Mouse (Mus musculus) left cerebral cortex, adult 2 months (tissue): ENCODE measurements around the gene Ddc. TPM values are rescaled to one million over a fixed set of nuclear protein-coding genes. Genes with fewer than 3 reads are reported as not detected.

Experiments used
- DNase-seq, 2 experiments: peaks; one replicate each; pipeline ENCODE4 v3.0.0; 2021 to 2022; ENCODE audit warnings: low spot score in 2 of 2, mixed read lengths in 1 of 2; ENCODE audit errors: extremely low spot score in 1 of 2
- H3K27ac ChIP-seq: fragments of 200-600 bp; 2 replicates; pipeline ENCODE4 v1.8.1; 2022
- H3K4me3 ChIP-seq: fragments of 200-600 bp; 2 replicates; pipeline ENCODE4 v1.8.1; 2022
- CTCF ChIP-seq: fragments of 200-600 bp; IDR thresholded peaks from 2 replicates; pipeline ENCODE4 v1.8.1; 2022; ENCODE audit warnings: antibody characterized with exemption, mild to moderate bottlenecking, moderate library complexity
- intact Hi-C: fragments of 180-260 bp; cut with DNase I; formaldehyde crosslinking; loops from one replicate; pipeline ENCODE4 v1.15.1; 2025
- total RNA-seq, 2 experiments: library from RNA; stranded (reverse); gene quantifications; 2 replicates each; pipeline ENCODE4 v1.2.3; 2021

Ddc gene
- total RNA-seq, 2 experiments from 2014 or later, result 3.6 to 5.8 TPM

DNA sequence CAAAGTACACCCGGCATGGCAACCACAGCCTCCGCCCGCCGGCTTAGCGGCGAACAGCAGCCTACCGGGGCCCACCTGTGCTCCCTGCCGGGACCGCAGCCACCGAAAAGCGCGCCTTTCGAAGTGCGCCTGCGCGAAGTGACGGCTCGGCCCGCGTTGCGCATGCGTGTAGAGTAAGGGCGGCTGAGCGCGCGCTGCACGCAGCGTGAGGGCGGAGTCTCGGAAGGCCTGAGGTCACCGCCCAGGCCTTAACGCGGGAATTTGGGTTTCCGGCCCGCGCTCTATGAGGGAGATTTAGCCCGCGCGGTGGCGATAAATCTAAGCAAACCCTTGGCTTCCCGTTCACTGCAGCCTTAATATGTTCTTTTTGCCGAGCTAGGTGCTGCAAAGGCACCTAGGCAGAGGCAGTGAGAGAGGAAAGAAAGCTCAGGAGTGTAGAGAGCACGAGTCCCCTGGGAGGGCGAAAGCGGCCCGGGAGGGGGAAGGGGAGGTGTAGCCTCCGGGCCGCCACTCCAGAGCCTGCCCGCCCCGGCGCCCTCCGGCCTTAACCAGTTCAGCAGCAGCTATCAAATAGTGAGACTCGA is 89.0 kb downstream of the Ddc start, which contains the start of gene Fignl1:
Gene Fignl1 (minus strand): TSS at position 143 of the 584 bp plus-strand sequence.
- H3K27ac ChIP-seq, result peak within 1 kb of the TSS; percentile 70
- peak; percentile 95 to 98 for DNase-seq
- peak within 1 kb of the TSS; percentile 59 for H3K4me3 ChIP-seq
- intact Hi-C loops, result no loop called here
- TF ChIP-seq CTCF, result peak; percentile 40

DNA sequence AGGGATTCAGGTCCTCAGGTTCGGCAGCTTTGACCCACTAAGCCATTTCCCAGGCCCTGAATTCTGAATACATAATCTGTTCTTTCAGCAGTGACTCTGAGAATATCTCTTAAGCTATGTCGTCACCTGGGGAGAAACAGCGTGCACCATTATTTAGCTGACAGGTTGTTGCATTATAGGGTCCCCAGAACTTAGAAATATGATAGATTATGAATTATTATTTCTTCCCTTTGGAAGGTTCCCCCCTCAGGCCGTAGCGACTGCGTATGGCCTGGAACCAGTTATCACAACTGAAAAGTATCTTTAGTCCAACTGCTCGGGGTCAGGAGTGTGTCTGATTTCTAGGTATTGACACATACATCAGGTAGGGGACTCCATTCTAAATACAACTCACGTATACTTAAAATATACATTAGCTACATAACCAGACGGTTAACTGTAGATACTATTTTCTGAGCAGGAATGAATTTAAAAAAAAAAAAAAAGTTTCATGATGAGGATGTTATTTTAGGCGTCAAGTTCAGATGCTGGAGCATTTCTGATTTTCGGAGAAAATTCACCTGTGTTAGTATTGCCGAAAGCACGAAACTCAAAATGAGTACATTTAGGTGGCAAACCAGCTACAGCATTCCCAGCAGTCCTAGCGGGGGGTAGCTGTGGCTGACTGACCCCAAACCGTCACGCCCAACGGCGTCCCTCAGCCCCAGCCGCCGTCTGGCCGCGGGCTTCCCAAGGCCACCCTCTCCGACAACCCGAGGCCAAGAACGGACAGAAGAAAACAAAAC is 89.7 kb downstream of the Ddc start:
- DNase-seq, result no peak
- TF ChIP-seq CTCF, result no peak
- no peak overlapping the region for H3K27ac ChIP-seq
- intact Hi-C loops, result no loop called here
- H3K4me3 ChIP-seq, result peak overlapping the region; percentile 59

DNA sequence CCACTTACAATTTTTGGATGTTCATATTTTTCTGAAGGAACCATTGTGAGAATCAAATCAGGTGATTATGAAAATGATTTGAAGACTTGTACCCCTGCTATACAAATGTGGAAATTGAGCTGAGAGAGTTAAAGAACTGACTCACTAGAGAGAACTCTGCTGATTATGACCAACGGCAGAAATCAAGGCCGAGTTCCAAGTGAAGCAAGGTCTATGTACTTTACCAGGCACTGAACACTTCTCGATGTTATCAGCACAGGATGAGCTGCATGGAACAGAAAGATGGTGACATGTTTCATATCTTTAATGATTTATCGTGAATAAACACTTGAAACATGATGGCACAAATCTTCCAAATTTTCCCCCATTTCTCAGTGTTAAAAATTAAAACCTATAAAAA is 92.0 kb downstream of the Ddc start:
- intact Hi-C loops, result no loop called here
- no peak overlapping the region for H3K27ac ChIP-seq
- no peak for DNase-seq
- no peak for TF ChIP-seq CTCF
- H3K4me3 ChIP-seq, result no peak overlapping the region

DNA sequence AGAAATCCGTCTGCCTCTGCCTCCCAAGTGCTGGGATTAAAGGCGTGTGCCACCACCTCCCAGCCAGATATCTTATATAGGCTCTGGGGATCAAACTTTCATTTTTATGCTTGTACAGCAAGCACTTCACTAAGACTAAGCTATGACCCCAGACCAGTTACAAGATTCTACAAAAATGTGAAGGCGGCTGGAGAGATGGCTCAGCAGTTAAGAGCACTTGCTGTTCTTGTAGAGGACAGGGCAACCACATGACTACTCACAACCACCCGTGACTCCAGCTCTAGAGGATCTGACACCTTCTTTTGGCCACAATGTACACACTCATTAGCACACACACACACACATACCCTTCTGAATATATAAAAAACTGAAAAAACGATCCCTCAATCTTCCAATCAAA is 93.5 kb downstream of the Ddc start:
- Histone ChIP-seq H3K27ac (no peak overlapping the region), H3K4me3 (no peak overlapping the region)
- TF ChIP-seq CTCF, result no peak
- no peak for DNase-seq
- intact Hi-C loops, result no loop called here

DNA sequence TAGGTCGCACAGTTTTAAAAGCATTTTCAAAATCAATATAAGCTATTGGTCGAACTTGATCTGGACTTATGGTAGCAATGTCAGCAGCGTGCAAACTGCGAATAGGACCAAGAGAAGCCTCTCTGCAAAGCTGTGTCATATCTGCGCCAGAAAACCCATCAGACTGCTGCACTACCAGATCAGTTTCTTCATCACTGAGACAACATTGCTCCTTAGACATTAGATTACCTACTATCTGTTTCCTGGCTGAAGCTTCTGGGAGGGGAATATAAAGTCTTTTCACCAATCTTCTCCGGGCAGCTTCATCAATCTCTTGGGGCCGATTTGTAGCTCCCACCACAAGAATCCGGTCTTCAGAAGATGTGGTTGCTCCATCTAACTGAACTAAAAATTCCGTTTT is 96.9 kb downstream of the Ddc start:
- intact Hi-C loops, result no loop called here
- no peak for DNase-seq
- TF ChIP-seq CTCF, result no peak
- Histone ChIP-seq H3K4me3 (no peak overlapping the region), H3K27ac (no peak overlapping the region)

DNA sequence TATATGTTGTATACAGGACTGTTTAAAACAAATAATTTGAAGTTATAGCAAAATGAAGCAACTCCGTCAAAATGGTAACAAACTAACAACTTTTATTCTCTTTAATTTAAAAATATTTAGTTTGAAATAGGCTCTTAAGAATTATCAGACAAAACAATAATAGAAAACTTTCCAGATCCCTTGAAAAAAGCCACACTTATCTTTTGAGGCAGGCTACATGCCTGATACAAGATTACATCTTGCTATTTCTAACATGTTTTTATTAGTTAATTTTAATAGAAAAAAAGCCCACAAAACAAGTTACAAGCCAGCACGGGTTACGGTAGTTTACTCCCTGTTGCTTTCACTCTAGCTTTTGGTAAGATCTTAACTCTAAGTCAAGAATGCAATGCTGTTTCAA is 97.6 kb downstream of the Ddc start:
- TF ChIP-seq CTCF, result no peak
- intact Hi-C loops, result no loop called here
- no peak overlapping the region for H3K4me3 ChIP-seq
- no peak for DNase-seq
- H3K27ac ChIP-seq, result no peak overlapping the region

DNA sequence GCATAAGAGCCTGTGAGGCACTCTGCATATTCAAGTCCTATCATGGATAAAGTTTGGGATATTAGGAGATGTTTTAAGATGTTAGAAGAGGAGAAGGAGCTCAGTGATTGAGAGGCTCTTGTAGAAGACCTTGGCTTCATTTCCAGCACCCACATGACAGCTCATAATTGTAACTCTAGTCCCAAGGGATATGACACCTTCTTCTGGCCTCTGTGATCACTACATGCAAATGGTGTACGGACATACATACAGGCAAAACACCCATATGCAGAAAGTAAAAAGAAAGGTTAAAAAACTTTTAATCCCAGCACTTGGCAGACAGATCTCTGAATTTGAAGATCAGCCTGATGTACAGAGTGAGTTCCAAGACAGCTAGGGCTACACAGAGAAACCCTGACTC is 99.3 kb downstream of the Ddc start:
- DNase-seq, result no peak
- intact Hi-C loops, result no loop called here
- Histone ChIP-seq H3K27ac (no peak overlapping the region), H3K4me3 (no peak overlapping the region)
- TF ChIP-seq CTCF, result no peak

DNA sequence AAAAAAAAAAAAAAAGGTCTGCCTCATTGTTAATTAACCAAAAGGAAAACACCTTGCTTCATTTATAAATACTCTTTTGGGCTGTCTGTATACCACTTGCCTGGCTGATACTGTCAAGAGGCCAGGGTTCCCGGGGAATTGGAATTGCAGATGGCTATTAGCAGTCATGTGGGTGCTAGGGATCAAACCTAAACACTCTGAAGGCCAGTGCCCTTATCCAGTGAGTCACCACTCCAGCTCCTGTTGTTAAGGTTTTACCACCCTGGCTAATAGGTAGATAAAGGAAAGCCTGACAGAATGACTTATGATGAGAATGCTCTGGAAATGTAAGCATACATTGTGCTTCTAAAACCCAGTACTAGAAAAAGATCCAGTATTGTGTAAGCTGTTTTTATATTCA is 103.3 kb downstream of the Ddc start:
- no peak for TF ChIP-seq CTCF

DNA sequence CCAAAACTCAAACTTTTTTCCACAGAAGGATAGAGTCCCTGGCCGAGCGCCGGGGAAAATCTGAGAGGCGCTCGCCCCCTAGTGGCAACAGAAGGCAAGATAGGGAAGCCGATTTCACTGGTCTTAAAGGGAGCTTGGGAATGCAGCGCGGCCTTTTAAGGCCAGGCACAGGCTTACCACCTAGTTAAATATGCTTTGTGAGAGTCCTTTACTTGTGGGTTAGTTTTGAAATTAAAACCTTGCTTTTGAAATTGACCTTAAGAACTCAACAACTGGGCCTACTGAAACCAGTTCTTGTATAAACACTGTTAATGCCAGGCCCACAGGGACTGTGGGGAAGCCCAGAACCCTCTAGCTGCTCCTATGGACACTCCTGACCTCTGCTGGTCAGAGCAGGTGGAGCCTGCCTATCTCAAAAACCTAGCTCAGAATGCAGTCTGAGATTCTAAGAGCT is 109.4 kb downstream of the Ddc start:
- DNase-seq, result peak; percentile 70 to 80
- no peak overlapping the region for H3K27ac ChIP-seq
- no peak overlapping the region for H3K4me3 ChIP-seq
- peak; percentile 78 for TF ChIP-seq CTCF
- intact Hi-C loops, result loop anchor here (1.0 to 2.0 kb wide), 3 partner anchors 231 to 327 kb away; no protein-coding TSS in a partner anchor

More for the DNA sequence above, 103.3 kb downstream of the Ddc start:
- no peak for DNase-seq
- H3K4me3 ChIP-seq, result no peak overlapping the region
- no peak overlapping the region for H3K27ac ChIP-seq
- intact Hi-C loops, result no loop called here

DNA sequence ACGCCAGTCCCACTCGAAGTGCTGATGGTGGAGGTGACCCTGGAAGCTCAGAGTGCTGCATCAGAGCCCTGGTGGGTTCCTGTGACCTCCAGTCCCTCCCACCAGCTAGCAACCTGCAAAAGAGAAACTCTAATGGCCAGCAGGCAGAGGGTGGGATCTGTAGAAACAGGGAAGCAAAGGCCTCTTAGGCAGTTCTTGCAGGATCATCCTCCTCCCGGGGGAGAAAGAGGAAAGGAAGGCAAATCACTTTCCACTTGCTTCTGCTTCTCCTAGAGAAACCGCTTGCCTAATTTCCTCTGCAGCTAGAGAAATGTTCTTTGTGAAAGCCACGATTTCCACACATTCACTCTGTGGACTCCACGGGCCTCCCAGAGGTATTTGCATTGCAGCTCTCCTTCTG is 112.5 kb downstream of the Ddc start:
- intact Hi-C loops, result no loop called here
- no peak overlapping the region for H3K27ac ChIP-seq
- H3K4me3 ChIP-seq, result no peak overlapping the region
- no peak for TF ChIP-seq CTCF
- no peak for DNase-seq

DNA sequence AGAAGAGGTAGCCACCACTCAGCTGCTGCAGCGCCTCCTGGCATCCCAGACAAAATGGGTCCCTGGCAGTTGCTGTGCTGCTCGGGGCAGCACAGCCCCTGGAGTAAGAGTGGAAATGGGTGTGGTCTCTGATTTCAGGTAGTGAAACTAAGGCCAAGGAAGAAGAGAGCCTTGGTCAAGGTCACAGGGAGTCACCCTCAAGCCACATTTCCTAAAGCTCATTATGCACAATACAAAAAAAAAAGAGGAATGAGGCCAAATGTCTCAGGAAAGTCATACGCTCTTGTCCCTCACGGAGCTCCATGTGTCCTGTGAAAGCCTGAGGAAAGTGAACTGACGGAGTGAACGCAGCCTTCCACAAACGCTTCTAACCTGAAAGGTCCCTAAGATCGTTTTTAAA is 116.2 kb downstream of the Ddc start:
- Histone ChIP-seq H3K4me3 (no peak overlapping the region), H3K27ac (no peak overlapping the region)
- intact Hi-C loops, result no loop called here
- no peak for TF ChIP-seq CTCF
- no peak for DNase-seq

DNA sequence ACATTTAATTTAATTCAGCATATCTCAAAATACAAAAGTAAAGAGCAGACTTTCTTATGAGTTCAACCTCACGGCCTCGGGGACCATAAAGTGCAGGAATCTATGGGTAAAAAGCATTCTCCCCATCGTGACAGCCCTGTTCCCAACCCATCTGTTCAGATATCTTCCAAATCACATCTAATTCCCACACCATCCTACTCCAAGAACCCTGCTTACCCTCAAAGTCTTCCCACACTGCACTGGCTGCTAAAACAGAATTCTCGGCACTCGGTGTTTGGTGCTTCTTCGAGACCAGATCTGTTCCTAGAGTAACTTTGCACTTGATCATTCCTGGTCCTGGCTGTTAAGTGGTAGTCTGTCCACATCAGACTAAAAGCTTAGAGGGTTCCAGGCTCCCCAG is 119.6 kb downstream of the Ddc start:
- DNase-seq, result no peak
- intact Hi-C loops, result no loop called here
- TF ChIP-seq CTCF, result no peak
- Histone ChIP-seq H3K27ac (no peak overlapping the region), H3K4me3 (no peak overlapping the region)

DNA sequence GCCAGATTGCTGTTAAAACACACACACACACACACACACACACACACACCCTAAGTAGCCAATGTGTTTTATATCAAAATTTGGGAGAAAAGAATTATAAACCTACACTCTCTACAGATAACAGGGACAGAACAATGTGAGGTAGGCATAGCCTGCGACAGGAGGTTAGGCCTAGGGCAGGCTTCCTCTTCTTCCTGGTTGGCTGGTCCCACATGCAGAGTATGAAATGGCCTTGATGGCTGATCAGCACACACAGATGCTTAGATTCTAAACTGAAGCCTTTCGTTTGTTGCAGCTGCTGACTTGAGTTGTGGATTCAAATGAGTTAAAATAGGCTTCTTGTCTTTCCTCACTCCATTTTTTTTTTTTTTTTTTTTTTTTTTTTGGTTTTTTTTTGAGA is 120.1 kb downstream of the Ddc start:
- intact Hi-C loops, result no loop called here
- DNase-seq, result no peak
- no peak for TF ChIP-seq CTCF
- no peak overlapping the region for H3K27ac ChIP-seq
- no peak overlapping the region for H3K4me3 ChIP-seq
